Mouse (Mus musculus) bone marrow macrophage, adult 2 months (primary cell): ENCODE data around the gene Zfp652. TPM values are rescaled to one million over a fixed set of nuclear protein-coding genes. Genes with fewer than 3 reads are reported as not detected.
A peak's percentile ranks its signal among the peaks of the same experiment; 100 is the strongest.

Source experiments
- H3K27ac ChIP-seq: 2 replicates; pipeline ENCODE4 v1.5.1; 2012; ENCODE audit warnings: low read depth, low read length; ENCODE audit not compliant: insufficient read depth
- H3K4me1 ChIP-seq: 2 replicates; pipeline ENCODE4 v1.6.1; 2012; ENCODE audit warnings: low read length; ENCODE audit not compliant: control insufficient read depth, insufficient read depth
- H3K4me3 ChIP-seq: 2 replicates; pipeline ENCODE4 v1.5.1; 2012; ENCODE audit warnings: mild to moderate bottlenecking, low read length, moderate library complexity; ENCODE audit not compliant: insufficient read depth
- CTCF ChIP-seq: IDR thresholded peaks from 2 replicates; pipeline ENCODE4 v1.5.1; 2012; ENCODE audit warnings: low read depth, mild to moderate bottlenecking, low read length, moderate library complexity
- POLR2A ChIP-seq: IDR thresholded peaks from 2 replicates; pipeline ENCODE4 v1.6.1; 2012; ENCODE audit warnings: mild to moderate bottlenecking, low read depth, low read length, borderline replicate concordance
- polyA plus RNA-seq: library from polyadenylated mRNA; stranded (reverse); fragments of >200 nt; gene quantifications from 2 replicates; pipeline ENCODE4 v1.2.4, GENCODE M21; 2012; ENCODE audit not compliant: missing spikeins, insufficient read depth, insufficient read length

Gene Zfp652
- polyA plus RNA-seq, 1 experiment, result 51.5 TPM

- H3K4me3 ChIP-seq, result no peak overlapping the region
- H3K27ac ChIP-seq, result peak overlapping the region; percentile 52
- peaks cover 44% of the 10 kb centered on the region for H3K4me1 ChIP-seq
- TF ChIP-seq CTCF, result no peak
- TF ChIP-seq POLR2A, result no peak
Measured at GRCm38 (mm10) chr11:95833631-95834142, 121.2 kb downstream of the Zfp652 start.

- H3K4me3 ChIP-seq, result peak overlapping the region; percentile 17; the same call in 1 of the 2 replicates
- H3K4me1 ChIP-seq, result peaks cover 47% of the 10 kb centered on the region
- peak overlapping the region; percentile 87 for H3K27ac ChIP-seq
- no peak for TF ChIP-seq POLR2A
- no peak for TF ChIP-seq CTCF
Measured at GRCm38 (mm10) chr11:95834143-95834667, 121.7 kb downstream of the Zfp652 start.

- Histone ChIP-seq H3K27ac (peak overlapping the region; percentile 87), H3K4me3 (peak overlapping the region; percentile 29), H3K4me1 (peaks cover 48% of the 10 kb centered on the region)
- TF ChIP-seq POLR2A (no peak), CTCF (no peak)
Measured at GRCm38 (mm10) chr11:95834742-95835710, 122.6 kb downstream of the Zfp652 start.

- Histone ChIP-seq H3K4me3 (no peak overlapping the region), H3K4me1 (peaks cover 54% of the 10 kb centered on the region), H3K27ac (peak overlapping the region; percentile 87)
- TF ChIP-seq CTCF, result no peak
- no peak for TF ChIP-seq POLR2A
Measured at GRCm38 (mm10) chr11:95835832-95836231, 123.4 kb downstream of the Zfp652 start.

- no peak overlapping the region for H3K4me3 ChIP-seq
- TF ChIP-seq CTCF, result no peak
- no peak for TF ChIP-seq POLR2A
- H3K4me1 ChIP-seq, result peaks cover 56% of the 10 kb centered on the region
- H3K27ac ChIP-seq, result no peak overlapping the region
Measured at GRCm38 (mm10) chr11:95836433-95836832, 124.0 kb downstream of the Zfp652 start.

GRCm38 (mm10) chr11:95837059-95837458 is 124.6 kb downstream of the Zfp652 start, which contains the start of gene Gngt2:
Gene Gngt2, plus strand, starts transcription at chr11:95837216.
- Histone ChIP-seq H3K27ac (no peak within 1 kb of the TSS), H3K4me3 (no peak within 1 kb of the TSS), H3K4me1 (peaks cover 61% of the 10 kb centered on the region)
- TF ChIP-seq CTCF (no peak), POLR2A (no peak)

- H3K27ac ChIP-seq, result no peak overlapping the region
- no peak for TF ChIP-seq CTCF
- no peak for TF ChIP-seq POLR2A
- H3K4me1 ChIP-seq, result peaks cover 70% of the 10 kb centered on the region
- no peak overlapping the region for H3K4me3 ChIP-seq
Measured at GRCm38 (mm10) chr11:95838598-95838997, 126.1 kb downstream of the Zfp652 start.

GRCm38 (mm10) chr11:95838999-95839868 is 126.8 kb downstream of the Zfp652 start:
- Histone ChIP-seq H3K4me3 (no peak overlapping the region), H3K4me1 (peaks cover 70% of the 10 kb centered on the region), H3K27ac (no peak overlapping the region)
- TF ChIP-seq CTCF (no peak), POLR2A (no peak)

GRCm38 (mm10) chr11:95840694-95841497 is 128.4 kb downstream of the Zfp652 start:
- H3K27ac ChIP-seq, result peak overlapping the region; percentile 88; the same call in 1 of the 2 replicates

More at GRCm38 (mm10) chr11:95840694-95841497, 128.4 kb downstream of the Zfp652 start:
- Histone ChIP-seq H3K4me3 (peak overlapping the region; percentile 58), H3K4me1 (peaks cover 75% of the 10 kb centered on the region)
- TF ChIP-seq CTCF, result no peak
- no peak for TF ChIP-seq POLR2A
